Mouse (Mus musculus) heart, postnatal 0 days (tissue): ENCODE measurements around the gene Dph5. TPM values are rescaled to one million over a fixed set of nuclear protein-coding genes. Genes with fewer than 3 reads are reported as not detected.

Experiments
- ATAC-seq: fragments of 200-750 bp; cut with Nextera tagmentation; 2 replicates; pipeline ENCODE4 v1.8.0; 2017; ENCODE audit warnings: low read depth, moderate number of reproducible peaks, moderate library complexity; ENCODE audit not compliant: insufficient read depth
- DNase-seq: peaks from one replicate; pipeline ENCODE4 v3.0.0-alpha.2; 2016; ENCODE audit warnings: low spot score
- H3K27ac ChIP-seq: fragments of 300-500 bp; sonication (generic); 2 replicates; pipeline ENCODE4 v1.5.1; 2014; ENCODE audit warnings: low read depth, mild to moderate bottlenecking
- H3K27me3 ChIP-seq: fragments of 300-500 bp; sonication (generic); 2 replicates; pipeline ENCODE4 v1.6.1; 2014; ENCODE audit warnings: low read length, mixed read lengths; ENCODE audit not compliant: control insufficient read depth, insufficient read depth
- H3K36me3 ChIP-seq: fragments of 300-500 bp; sonication (generic); replicated peaks from 2 replicates; pipeline ENCODE4 v1.6.1; 2014; ENCODE audit warnings: low read length, mixed read lengths; ENCODE audit not compliant: control insufficient read depth, insufficient read depth
- H3K4me1 ChIP-seq: fragments of 300-500 bp; sonication (generic); 2 replicates; pipeline ENCODE4 v1.6.1; 2014; ENCODE audit warnings: antibody characterized with exemption; ENCODE audit not compliant: control insufficient read depth, insufficient read depth
- H3K4me2 ChIP-seq: fragments of 300-500 bp; sonication (generic); 2 replicates; pipeline ENCODE4 v1.6.1; 2014; ENCODE audit warnings: low read depth, mild to moderate bottlenecking, low read length, moderate library complexity
- H3K4me3 ChIP-seq: fragments of 300-500 bp; sonication (generic); 2 replicates; pipeline ENCODE4 v1.5.1; 2014; ENCODE audit warnings: low read depth, low read length
- H3K9ac ChIP-seq: fragments of 300-500 bp; sonication (generic); replicated peaks from 2 replicates; pipeline ENCODE4 v1.6.1; 2014; ENCODE audit warnings: low read depth, low read length, mixed read lengths
- H3K9me3 ChIP-seq: fragments of 300-500 bp; sonication (generic); replicated peaks from 2 replicates; pipeline ENCODE4 v1.6.1; 2016; ENCODE audit warnings: low read length; ENCODE audit not compliant: control insufficient read depth
- CTCF ChIP-seq: IDR thresholded peaks from 2 replicates; pipeline ENCODE4 v1.5.1; 2016; ENCODE audit warnings: antibody characterized with exemption, control low read depth, low read depth
- EP300 ChIP-seq: IDR thresholded peaks from 2 replicates; pipeline ENCODE4 v1.6.1; 2016; ENCODE audit warnings: antibody characterized with exemption, low read depth
- WGBS: fragments of 180-500 bp; shearing (Covaris S2); extraction: QIAGEN DNeasy Blood & Tissue Kit; methylation state at CpG from one replicate; pipeline ENCODE4 v1.1.7; 2014; 5-methylcytosine and 5-hydroxymethylcytosine counted together
- polyA plus RNA-seq: library from polyadenylated mRNA; unstranded; fragments of >200 nt; fragmentation: Nextera tagmentation; extraction: Ambion mirVana; gene quantifications from 2 replicates; pipeline ENCODE4 v1.2.1, GENCODE M21; 2015
- total RNA-seq: library from RNA; depleted of rRNA; stranded (reverse); fragments of >200 nt; gene quantifications from 2 replicates; pipeline ENCODE4 v1.2.3, GENCODE M21; 2014; ENCODE audit warnings: low replicate concordance

Gene Dph5
- total and polyA plus RNA-seq, 2 experiments from 2014 or later, result 6.4 to 14.0 TPM

DNA sequence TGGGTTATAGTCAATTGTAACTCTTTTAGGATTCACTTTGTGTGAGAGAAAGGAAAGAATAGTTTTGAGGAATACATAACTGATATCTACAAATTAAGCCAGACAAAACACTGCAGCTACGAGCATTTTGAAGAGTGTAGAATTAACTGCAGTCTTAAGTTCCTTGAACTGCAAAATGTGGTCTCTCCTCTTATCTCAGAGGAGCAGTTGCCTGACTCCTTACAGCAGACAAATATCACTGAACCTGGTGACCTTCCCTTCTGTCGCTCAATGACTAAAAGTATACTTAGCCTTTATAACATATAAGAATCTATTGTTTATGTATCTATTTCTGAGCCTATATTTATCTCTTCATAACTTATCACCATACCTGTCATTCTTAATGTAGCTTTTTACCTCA lies 18.3 kb upstream of the Dph5 start:
- Histone ChIP-seq H3K36me3 (no peaks in the 10 kb centered on the region), H3K9me3 (no peaks in the 10 kb centered on the region), H3K4me2 (no peak overlapping the region), H3K4me3 (no peak overlapping the region), H3K27me3 (no peaks in the 10 kb centered on the region), H3K27ac (no peak overlapping the region), H3K4me1 (no peaks in the 10 kb centered on the region), H3K9ac (no peak overlapping the region)
- DNase-seq, result no peak
- no peak for ATAC-seq
- TF ChIP-seq CTCF, result no peak
- TF ChIP-seq EP300, result no peak
- WGBS, result 47% methylated on average over 2 of the region's 2 CpGs

DNA sequence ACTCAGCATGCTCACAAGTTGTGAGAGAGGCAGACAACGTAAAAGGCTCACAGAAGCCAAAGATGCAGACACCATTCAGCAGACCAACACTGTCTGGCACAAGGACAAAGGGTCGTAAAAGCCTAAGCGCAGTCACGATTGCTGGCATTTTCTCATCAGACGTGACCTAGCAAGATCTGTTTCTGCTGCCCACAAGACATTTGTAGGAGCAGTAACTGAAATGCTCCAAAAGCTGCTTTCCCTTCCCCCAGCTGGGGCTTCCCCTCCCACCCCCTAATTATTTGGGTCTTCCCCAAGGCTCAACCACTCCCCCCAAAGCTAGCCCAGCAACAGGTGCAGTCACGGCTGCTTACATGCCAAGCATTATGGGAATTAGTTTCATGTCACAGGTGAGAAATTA lies 12.1 kb upstream of the Dph5 start:
- Histone ChIP-seq H3K9ac (no peak overlapping the region), H3K4me3 (no peak overlapping the region), H3K27ac (no peak overlapping the region), H3K4me1 (no peaks in the 10 kb centered on the region), H3K9me3 (peaks cover 7% of the 10 kb centered on the region; the same call in 1 of the 2 replicates), H3K4me2 (no peak overlapping the region), H3K36me3 (no peaks in the 10 kb centered on the region), H3K27me3 (no peaks in the 10 kb centered on the region)
- TF ChIP-seq CTCF (no peak), EP300 (no peak)
- DNase-seq (no peak), ATAC-seq (no peak)
- 48% methylated on average over 6 of the region's 6 CpGs for WGBS

DNA sequence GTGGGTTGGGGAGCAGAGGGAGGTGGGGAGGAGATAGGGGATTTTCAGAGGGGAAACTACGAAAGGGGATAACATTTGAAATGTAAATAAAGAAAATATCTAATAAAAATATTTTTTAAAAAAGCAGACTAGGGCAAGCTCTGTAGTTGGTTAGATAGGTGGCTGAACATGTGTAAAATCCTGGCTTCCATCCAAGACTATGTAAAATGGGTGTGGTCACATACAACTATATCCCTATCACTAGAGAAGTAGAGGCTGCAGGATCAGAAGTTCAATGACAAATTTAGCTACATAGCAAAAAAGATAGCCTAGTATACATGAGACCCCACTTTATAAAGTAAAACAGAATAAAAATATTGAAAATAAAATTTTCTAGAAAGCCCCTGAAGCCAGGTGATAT lies 10.5 kb upstream of the Dph5 start:
- 89% methylated on average over 1 of the region's 1 CpGs for WGBS
- Histone ChIP-seq H3K27me3 (no peaks in the 10 kb centered on the region), H3K36me3 (no peaks in the 10 kb centered on the region), H3K9me3 (peaks cover 7% of the 10 kb centered on the region; the same call in 1 of the 2 replicates), H3K27ac (no peak overlapping the region), H3K4me1 (no peaks in the 10 kb centered on the region), H3K4me3 (no peak overlapping the region), H3K4me2 (no peak overlapping the region), H3K9ac (no peak overlapping the region)
- TF ChIP-seq CTCF (no peak), EP300 (no peak)
- DNase-seq, result no peak
- ATAC-seq, result no peak

DNA sequence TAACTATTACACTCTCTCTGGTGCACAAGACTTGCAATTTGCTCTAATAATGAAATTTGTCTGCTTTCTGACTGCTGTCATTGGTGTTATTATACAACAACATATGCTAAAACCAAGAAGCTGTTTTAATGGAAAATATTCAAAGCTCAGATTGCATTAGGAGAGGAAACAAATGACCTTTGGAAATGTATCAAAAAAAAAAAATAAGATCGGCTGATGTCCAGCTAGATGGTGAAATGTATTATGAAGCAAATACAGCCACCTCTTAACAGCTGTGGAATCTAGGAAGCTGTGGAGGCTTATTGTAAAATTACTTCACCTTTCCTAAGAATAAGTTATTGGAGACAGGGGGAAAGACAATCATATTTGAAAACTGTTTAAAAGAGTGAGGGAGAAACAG lies 3.6 kb upstream of the Dph5 start:
- Histone ChIP-seq H3K9me3 (no peaks in the 10 kb centered on the region), H3K27me3 (no peaks in the 10 kb centered on the region), H3K4me1 (peaks cover 4% of the 10 kb centered on the region), H3K9ac (no peak overlapping the region), H3K4me2 (no peak overlapping the region), H3K36me3 (no peaks in the 10 kb centered on the region), H3K27ac (no peak overlapping the region), H3K4me3 (no peak overlapping the region)
- DNase-seq (no peak), ATAC-seq (no peak)
- 80% methylated on average over 1 of the region's 1 CpGs for WGBS
- no peak for TF ChIP-seq CTCF

DNA sequence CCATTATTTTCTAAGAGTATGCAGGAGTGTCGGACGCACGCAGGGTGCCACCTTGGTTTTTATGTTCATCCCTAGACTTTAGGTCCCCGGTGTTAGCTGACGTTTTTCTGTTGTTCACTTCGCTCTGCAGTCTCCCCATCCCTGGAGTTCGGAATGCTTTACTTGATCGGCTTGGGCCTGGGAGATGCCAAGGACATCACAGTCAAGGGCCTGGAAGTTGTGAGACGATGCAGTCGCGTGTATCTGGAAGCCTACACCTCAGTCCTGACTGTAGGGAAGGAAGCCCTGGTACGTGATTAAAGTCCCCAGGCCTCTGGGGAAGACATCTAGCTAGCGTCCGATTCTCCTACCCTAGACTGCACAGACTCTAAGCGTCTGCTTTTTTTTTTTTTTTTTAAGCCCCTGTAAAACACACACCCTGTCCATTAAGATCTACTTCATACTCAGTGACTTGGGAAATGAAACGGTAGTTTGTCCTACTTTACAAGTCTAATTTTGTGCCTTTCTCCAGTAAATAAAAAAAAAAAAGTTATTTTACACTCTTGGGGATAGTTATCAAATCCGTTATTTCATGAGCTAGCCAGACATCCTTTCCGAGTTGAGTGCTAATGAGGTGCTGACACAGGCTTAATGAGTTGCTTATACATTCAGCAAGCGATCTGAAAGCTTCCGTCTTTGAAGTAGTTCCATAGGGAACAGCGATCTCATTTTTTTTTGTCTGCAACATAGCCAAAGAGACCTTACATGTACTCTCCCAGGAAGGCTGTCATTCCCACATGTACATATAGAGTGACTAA lies 871 bp downstream of the Dph5 start:
- Histone ChIP-seq H3K36me3 (no peaks in the 10 kb centered on the region), H3K4me3 (peak overlapping the region; percentile 65), H3K4me1 (peaks cover 4% of the 10 kb centered on the region), H3K27me3 (no peaks in the 10 kb centered on the region), H3K9ac (peak overlapping the region; percentile 68), H3K27ac (peak overlapping the region; percentile 87), H3K4me2 (peak overlapping the region; percentile 89), H3K9me3 (no peaks in the 10 kb centered on the region)
- DNase-seq (no peak), ATAC-seq (peak; percentile 32)
- TF ChIP-seq CTCF (no peak), EP300 (no peak)
- WGBS, result 1% methylated on average over 21 of the region's 21 CpGs

DNA sequence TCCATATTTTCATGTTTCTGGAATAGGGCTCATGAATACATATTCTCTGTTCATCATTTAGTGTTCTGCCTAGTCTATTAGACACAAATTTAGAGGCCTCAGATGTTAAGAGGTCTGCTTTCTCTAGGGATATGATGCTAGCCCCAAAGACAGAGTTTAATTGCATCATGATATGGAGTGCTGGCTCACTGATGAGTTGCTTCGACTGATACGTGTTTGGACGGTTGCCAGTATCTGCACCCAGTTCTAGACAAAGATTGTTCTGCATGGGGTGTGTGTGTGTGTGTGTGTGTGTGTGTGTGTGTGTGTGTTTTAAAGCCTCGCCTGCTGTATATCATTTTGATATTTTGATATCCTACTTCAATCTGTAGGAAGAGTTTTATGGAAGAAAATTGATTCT lies 4.7 kb downstream of the Dph5 start:
- 66% methylated on average over 4 of the region's 4 CpGs for WGBS
- DNase-seq, result no peak
- H3K27me3 ChIP-seq, result no peaks in the 10 kb centered on the region
- H3K9ac ChIP-seq, result no peak overlapping the region
- no peak for ATAC-seq
- TF ChIP-seq CTCF (no peak), EP300 (no peak)
- H3K27ac ChIP-seq, result no peak overlapping the region
- H3K36me3 ChIP-seq, result peaks cover 5% of the 10 kb centered on the region; the same call in 1 of the 2 replicates
- no peaks in the 10 kb centered on the region for H3K9me3 ChIP-seq
- H3K4me1 ChIP-seq, result peaks cover 4% of the 10 kb centered on the region
- H3K4me3 ChIP-seq, result no peak overlapping the region
- no peak overlapping the region for H3K4me2 ChIP-seq
